Mouse (Mus musculus) midbrain, embryonic 14.5 days (tissue): ENCODE results near the gene Skp2. TPM values are rescaled to one million over a fixed set of nuclear protein-coding genes. Genes with fewer than 3 reads are reported as not detected.
"Not testable (repeated sequence)": the region's sequence is repeated elsewhere in the genome, so short reads cannot be mapped to it uniquely, and the experiment has no call there.

ENCODE experiments used
- ATAC-seq: fragments of 200-750 bp; cut with Nextera tagmentation; 2 replicates; pipeline ENCODE4 v1.8.0; 2017; ENCODE audit warnings: moderate number of reproducible peaks, moderate library complexity; ENCODE audit not compliant: low FRiP score, low TSS enrichment
- DNase-seq: peaks from one replicate; pipeline ENCODE4 v3.0.0-alpha.2; 2015
- H3K27ac ChIP-seq: fragments of 300-500 bp; sonication (generic); replicated peaks from 2 replicates; pipeline ENCODE4 v1.5.1; 2014; ENCODE audit warnings: mild to moderate bottlenecking, low read depth, low read length, moderate library complexity
- H3K27me3 ChIP-seq: fragments of 300-500 bp; sonication (generic); 2 replicates; pipeline ENCODE4 v1.6.1; 2014; ENCODE audit warnings: low read length, control low read depth, mixed read lengths; ENCODE audit not compliant: control insufficient read depth, insufficient read depth
- H3K36me3 ChIP-seq: fragments of 300-500 bp; sonication (generic); 2 replicates; pipeline ENCODE4 v1.6.1; 2014; ENCODE audit warnings: low read length, control low read depth; ENCODE audit not compliant: control insufficient read depth, insufficient read depth
- H3K4me1 ChIP-seq: fragments of 300-500 bp; sonication (generic); 2 replicates; pipeline ENCODE4 v1.6.1; 2014; ENCODE audit warnings: mild to moderate bottlenecking, antibody characterized with exemption, low read length, control low read depth; ENCODE audit not compliant: control insufficient read depth, insufficient read depth
- H3K4me2 ChIP-seq: fragments of 300-500 bp; sonication (generic); 2 replicates; pipeline ENCODE4 v1.6.1; 2014; ENCODE audit warnings: mild to moderate bottlenecking, low read length, moderate library complexity
- H3K4me3 ChIP-seq: fragments of 300-500 bp; sonication (generic); replicated peaks from 2 replicates; pipeline ENCODE4 v1.5.1; 2014; ENCODE audit warnings: low read depth, low read length
- H3K9ac ChIP-seq: fragments of 300-500 bp; sonication (generic); replicated peaks from 2 replicates; pipeline ENCODE4 v1.6.1; 2014; ENCODE audit warnings: mild to moderate bottlenecking, low read length, moderate library complexity
- H3K9me3 ChIP-seq: fragments of 300-500 bp; sonication (generic); 2 replicates; pipeline ENCODE4 v1.6.1; 2016; ENCODE audit warnings: low read length, control low read depth, mixed read lengths; ENCODE audit not compliant: control insufficient read depth
- WGBS: fragments of 180-500 bp; shearing (Covaris S2); extraction: QIAGEN DNeasy Blood & Tissue Kit; methylation state at CpG from one replicate; pipeline ENCODE4 v1.1.7; 2014; 5-methylcytosine and 5-hydroxymethylcytosine counted together
- polyA plus RNA-seq: library from polyadenylated mRNA; unstranded; fragments of >200 nt; fragmentation: Nextera tagmentation; extraction: Ambion mirVana; gene quantifications from 2 replicates; pipeline ENCODE4 v1.2.1, GENCODE M21; 2014

Gene Skp2
- 17.7 and 26.8 TPM in 2 replicates for polyA plus RNA-seq

- no peak within 1 kb of the TSS for H3K9ac ChIP-seq
- no peak within 1 kb of the TSS for H3K4me2 ChIP-seq
- peaks cover 60% of the 10 kb centered on the region for H3K36me3 ChIP-seq
- ATAC-seq = no peak
- no peak within 1 kb of the TSS for H3K4me3 ChIP-seq
- no peaks in the 10 kb centered on the region for H3K9me3 ChIP-seq
- DNase-seq = no peak
- H3K27me3 ChIP-seq = no peaks in the 10 kb centered on the region
- H3K27ac ChIP-seq = no peak within 1 kb of the TSS
- no peaks in the 10 kb centered on the region for H3K4me1 ChIP-seq
These were observed at the start of gene Skp2 for GRCm38 (mm10) chr15:9155325-9155724. TSS of gene Skp2 (minus strand) at chr15:9155425.

GRCm38 (mm10) chr15:9198421-9198820, 43.2 kb upstream of the Skp2 start:
- no peaks in the 10 kb centered on the region for H3K27me3 ChIP-seq
- no peak overlapping the region for H3K9ac ChIP-seq
- no peaks in the 10 kb centered on the region for H3K4me1 ChIP-seq
- H3K4me3 ChIP-seq = no peak overlapping the region
- ATAC-seq (no peak), DNase-seq (no peak)
- no peak overlapping the region for H3K27ac ChIP-seq
- 66% methylated on average over 6 of the region's 6 CpGs for WGBS
- no peaks in the 10 kb centered on the region for H3K9me3 ChIP-seq
- peaks cover 25% of the 10 kb centered on the region for H3K36me3 ChIP-seq
- H3K4me2 ChIP-seq = no peak overlapping the region

- H3K4me3 ChIP-seq, H3K9me3 ChIP-seq, H3K27me3 ChIP-seq, H3K9ac ChIP-seq, H3K27ac ChIP-seq, H3K4me2 ChIP-seq, DNase-seq, ATAC-seq, H3K4me1 ChIP-seq: not testable (repeated sequence)
- peaks cover 48% of the 10 kb centered on the region for H3K36me3 ChIP-seq
These were observed 37.5 kb upstream of the Skp2 start for GRCm38 (mm10) chr15:9192685-9193084.

GRCm38 (mm10) chr15:9189796-9190195, 34.6 kb upstream of the Skp2 start:
- no peak overlapping the region for H3K9ac ChIP-seq
- no peak overlapping the region for H3K27ac ChIP-seq
- no peaks in the 10 kb centered on the region for H3K27me3 ChIP-seq
- no peak overlapping the region for H3K4me2 ChIP-seq
- H3K4me3 ChIP-seq = no peak overlapping the region
- no peak for ATAC-seq
- no peak for DNase-seq
- H3K36me3 ChIP-seq = peaks cover 41% of the 10 kb centered on the region
- no peaks in the 10 kb centered on the region for H3K9me3 ChIP-seq
- H3K4me1 ChIP-seq = no peaks in the 10 kb centered on the region
- WGBS = 100% methylated on average over 2 of the region's 2 CpGs

GRCm38 (mm10) chr15:9183995-9184394, 28.8 kb upstream of the Skp2 start:
- ATAC-seq = no peak
- Histone ChIP-seq H3K9me3 (no peaks in the 10 kb centered on the region), H3K4me2 (no peak overlapping the region), H3K4me1 (no peaks in the 10 kb centered on the region), H3K27ac (no peak overlapping the region), H3K36me3 (peaks cover 39% of the 10 kb centered on the region), H3K9ac (no peak overlapping the region), H3K4me3 (no peak overlapping the region), H3K27me3 (no peaks in the 10 kb centered on the region)
- DNase-seq = no peak
- WGBS = 96% methylated on average over 5 of the region's 5 CpGs

- Histone ChIP-seq H3K36me3 (peaks cover 41% of the 10 kb centered on the region), H3K27ac (no peak overlapping the region), H3K9ac (no peak overlapping the region), H3K4me2 (no peak overlapping the region), H3K4me1 (no peaks in the 10 kb centered on the region), H3K4me3 (no peak overlapping the region), H3K27me3 (no peaks in the 10 kb centered on the region), H3K9me3 (no peaks in the 10 kb centered on the region)
- DNase-seq (no peak), ATAC-seq (no peak)
- 99% methylated on average over 3 of the region's 3 CpGs for WGBS
These were observed 21.8 kb upstream of the Skp2 start for GRCm38 (mm10) chr15:9177038-9177437.

GRCm38 (mm10) chr15:9164125-9164524, 8.9 kb upstream of the Skp2 start:
- H3K4me1 ChIP-seq = 0 out of 2 replicates have a peak, but pooled peaks cover 2% of the 10 kb centered on the region
- H3K36me3 ChIP-seq = peaks cover 39% of the 10 kb centered on the region
- WGBS = 26% methylated on average over 6 of the region's 6 CpGs
- DNase-seq (peak; percentile 15), ATAC-seq (no peak)
- H3K4me2 ChIP-seq = no peak overlapping the region
- H3K4me3 ChIP-seq = no peak overlapping the region
- H3K9ac ChIP-seq = no peak overlapping the region
- H3K27ac ChIP-seq = no peak overlapping the region
- H3K27me3 ChIP-seq = no peaks in the 10 kb centered on the region
- H3K9me3 ChIP-seq = no peaks in the 10 kb centered on the region

- no peak for DNase-seq
- Histone ChIP-seq H3K9me3 (no peaks in the 10 kb centered on the region), H3K4me3 (no peak overlapping the region), H3K36me3 (peaks cover 34% of the 10 kb centered on the region), H3K4me1 (0 out of 2 replicates have a peak, but pooled peaks cover 2% of the 10 kb centered on the region), H3K27me3 (no peaks in the 10 kb centered on the region), H3K27ac (no peak overlapping the region), H3K9ac (no peak overlapping the region), H3K4me2 (no peak overlapping the region)
- WGBS = 57% methylated on average over 4 of the region's 4 CpGs
- no peak for ATAC-seq
These were observed 7.4 kb upstream of the Skp2 start for GRCm38 (mm10) chr15:9162557-9163070.

- WGBS = under 1% methylated on average over 37 of the region's 37 CpGs
- Histone ChIP-seq H3K27me3 (no peaks in the 10 kb centered on the region), H3K4me3 (peak overlapping the region; percentile 83), H3K4me2 (peak overlapping the region; percentile 79), H3K27ac (peak overlapping the region; percentile 90), H3K9ac (peak overlapping the region; percentile 83), H3K36me3 (peaks cover 18% of the 10 kb centered on the region; the same call in 1 of the 2 replicates), H3K4me1 (peaks cover 13% of the 10 kb centered on the region), H3K9me3 (no peaks in the 10 kb centered on the region)
- DNase-seq = peak; percentile 68
- peak; percentile 88 for ATAC-seq
These were observed 14.5 kb downstream of the Skp2 start for GRCm38 (mm10) chr15:9140684-9141171.
